Mouse (Mus musculus) MEL (cell line): Measurements from ENCODE around the gene Serpinf1. TPM values are rescaled to one million over a fixed set of nuclear protein-coding genes. Genes with fewer than 3 reads are reported as not detected.

Experiments used
- DNase-seq: peaks from one replicate; pipeline ENCODE4 v3.0.0; 2011; ENCODE audit warnings: low read depth, low spot score
- H3K27ac ChIP-seq: 2 replicates; pipeline ENCODE4 v1.5.1; 2012; ENCODE audit warnings: low read depth, mild to moderate bottlenecking, control low read depth, low read length, moderate library complexity; ENCODE audit not compliant: control insufficient read depth
- H3K27me3 ChIP-seq, 2 experiments: fragments of 150-350 bp in 1 of 2; sonication (generic) in 1 of 2; 2 replicates each; pipeline ENCODE4 v1.6.1; 2012; ENCODE audit warnings: low read length in 2 of 2, mild to moderate bottlenecking in 2 of 2, improper control_type of control experiment in 1 of 2, moderate library complexity in 1 of 2; ENCODE audit not compliant: insufficient read depth in 2 of 2, control insufficient read depth in 1 of 2
- H3K36me3 ChIP-seq, 2 experiments: 2 replicates each; pipeline ENCODE4 v1.6.1; 2012 to 2014; ENCODE audit warnings: low read length in 2 of 2, improper control_type of control experiment in 1 of 2, inconsistent platforms in 1 of 2, mild to moderate bottlenecking in 1 of 2; ENCODE audit not compliant: insufficient read depth in 2 of 2, control insufficient read depth in 1 of 2
- H3K4me1 ChIP-seq, 2 experiments: fragments of 150-350 bp in 1 of 2; sonication (generic) in 1 of 2; 2 replicates each; pipeline ENCODE4 v1.6.1; 2012; ENCODE audit warnings: low read length in 2 of 2, improper control_type of control experiment in 1 of 2, mild to moderate bottlenecking in 1 of 2; ENCODE audit not compliant: insufficient read depth in 2 of 2, control insufficient read depth in 1 of 2
- H3K4me3 ChIP-seq, 2 experiments: fragments of 150-350 bp in 1 of 2; sonication (generic) in 1 of 2; 2 replicates each; pipeline ENCODE4 v1.5.1; 2012; ENCODE audit warnings: low read depth in 2 of 2, low read length in 2 of 2, mild to moderate bottlenecking in 2 of 2, moderate library complexity in 2 of 2, control low read depth in 1 of 2, improper control_type of control experiment in 1 of 2; ENCODE audit not compliant: control insufficient read depth in 1 of 2, insufficient read depth in 1 of 2
- H3K79me2 ChIP-seq: 2 replicates; pipeline ENCODE4 v1.6.1; 2012; ENCODE audit warnings: mild to moderate bottlenecking, low read length, moderate library complexity; ENCODE audit not compliant: control insufficient read depth, poor library complexity, insufficient read depth
- H3K9ac ChIP-seq: 2 replicates; pipeline ENCODE4 v1.6.1; 2012; ENCODE audit warnings: low read depth, mild to moderate bottlenecking, control low read depth, low read length, moderate library complexity; ENCODE audit not compliant: control insufficient read depth, poor library complexity, severe bottlenecking
- H3K9me3 ChIP-seq: fragments of 150-350 bp; sonication (generic); replicated peaks from 2 replicates; pipeline ENCODE4 v1.6.1; 2012; ENCODE audit warnings: mild to moderate bottlenecking, low read length, improper control_type of control experiment, moderate library complexity; ENCODE audit not compliant: insufficient read depth
- CTCF ChIP-seq, 3 experiments: IDR thresholded peaks in 2 of 3; conservative IDR thresholded peaks in 1 of 3; 2 replicates each; pipeline ENCODE4 v1.5.1; 2011 to 2012; ENCODE audit warnings: low read length in 3 of 3, low read depth in 2 of 3, mild to moderate bottlenecking in 2 of 3, improper control_type of control experiment in 1 of 3, inconsistent platforms in 1 of 3, mixed read lengths in 1 of 3, moderate library complexity in 1 of 3; ENCODE audit not compliant: control insufficient read depth in 1 of 3, insufficient read depth in 1 of 3, poor library complexity in 1 of 3, severe bottlenecking in 1 of 3
- ELF1 ChIP-seq: IDR thresholded peaks from 2 replicates; pipeline ENCODE4 v1.6.1; 2014; ENCODE audit warnings: low read depth, mild to moderate bottlenecking, inconsistent platforms, low read length, improper control_type of control experiment, moderate library complexity
- EP300 ChIP-seq, 2 experiments: IDR thresholded peaks; 2 replicates each; pipeline ENCODE4 v1.6.1; 2011; ENCODE audit warnings: improper control_type of control experiment in 2 of 2, low read length in 2 of 2, low read depth in 1 of 2, mild to moderate bottlenecking in 1 of 2
- ETS1 ChIP-seq: IDR thresholded peaks from 2 replicates; pipeline ENCODE4 v1.6.1; 2012; ENCODE audit warnings: low read depth, mild to moderate bottlenecking, inconsistent platforms, low read length, improper control_type of control experiment, moderate library complexity
- GABPA ChIP-seq: IDR thresholded peaks from 2 replicates; pipeline ENCODE4 v1.6.1; 2012; ENCODE audit warnings: low read depth, mild to moderate bottlenecking, inconsistent platforms, low read length, improper control_type of control experiment, moderate library complexity
- GATA1 ChIP-seq: IDR thresholded peaks from 2 replicates; pipeline ENCODE4 v1.6.1; 2011; ENCODE audit warnings: low read depth, low read length, improper control_type of control experiment
- HCFC1 ChIP-seq: IDR thresholded peaks from 2 replicates; pipeline ENCODE4 v1.6.1; 2012; ENCODE audit warnings: low read depth, mild to moderate bottlenecking, inconsistent platforms, low read length, improper control_type of control experiment, moderate library complexity
- JUND ChIP-seq: IDR thresholded peaks from 2 replicates; pipeline ENCODE4 v1.6.1; 2011; ENCODE audit warnings: low read depth, mild to moderate bottlenecking, improper control_type of control experiment, low read length
- KAT2A ChIP-seq: conservative IDR thresholded peaks from 2 replicates; pipeline ENCODE4 v1.6.1; 2012; ENCODE audit warnings: low read depth, low read length, improper control_type of control experiment, inconsistent platforms
- MAFK ChIP-seq: IDR thresholded peaks from 2 replicates; pipeline ENCODE4 v1.6.1; 2011; ENCODE audit warnings: low read depth, mild to moderate bottlenecking, low read length, improper control_type of control experiment, borderline replicate concordance
- MXI1 ChIP-seq: IDR thresholded peaks from 2 replicates; pipeline ENCODE4 v1.6.1; 2011; ENCODE audit warnings: mild to moderate bottlenecking, low read depth, low read length, improper control_type of control experiment
- MYB ChIP-seq: IDR thresholded peaks from 2 replicates; pipeline ENCODE4 v1.6.1; 2011; ENCODE audit warnings: mild to moderate bottlenecking, low read depth, low read length, improper control_type of control experiment
- MYC ChIP-seq: IDR thresholded peaks from 2 replicates; pipeline ENCODE4 v1.6.1; 2011; ENCODE audit warnings: low read depth, mild to moderate bottlenecking, low read length, improper control_type of control experiment, moderate library complexity
- NELFE ChIP-seq: IDR thresholded peaks from 2 replicates; pipeline ENCODE4 v1.6.1; 2011; ENCODE audit warnings: low read depth, low read length, improper control_type of control experiment
- POLR2AphosphoS2 ChIP-seq: IDR thresholded peaks from 2 replicates; pipeline ENCODE4 v1.6.1; 2011; ENCODE audit warnings: low read length, improper control_type of control experiment
- POLR2AphosphoS5 ChIP-seq: IDR thresholded peaks from 2 replicates; pipeline ENCODE4 v1.6.1; 2012; ENCODE audit warnings: low read depth, borderline replicate concordance, mild to moderate bottlenecking, inconsistent platforms, low read length, moderate library complexity, mixed read lengths
- SMC3 ChIP-seq: IDR thresholded peaks from 2 replicates; pipeline ENCODE4 v1.6.1; 2011; ENCODE audit warnings: low read depth, low read length, improper control_type of control experiment
- TBP ChIP-seq: IDR thresholded peaks from 2 replicates; pipeline ENCODE4 v1.8.0; 2011; ENCODE audit warnings: low read depth, low read length, improper control_type of control experiment
- TCF12 ChIP-seq: IDR thresholded peaks from 2 replicates; pipeline ENCODE4 v1.6.1; 2014; ENCODE audit warnings: low read depth, mild to moderate bottlenecking, inconsistent platforms, low read length, improper control_type of control experiment, moderate library complexity
- USF1 ChIP-seq: IDR thresholded peaks from 2 replicates; pipeline ENCODE4 v1.6.1; 2014; ENCODE audit warnings: low read depth, mild to moderate bottlenecking, inconsistent platforms, low read length, improper control_type of control experiment, moderate library complexity
- USF2 ChIP-seq, 2 experiments: IDR thresholded peaks; 2 replicates each; pipeline ENCODE4 v1.6.1; 2011 to 2012; ENCODE audit warnings: improper control_type of control experiment in 2 of 2, low read length in 2 of 2, borderline replicate concordance in 1 of 2, inconsistent platforms in 1 of 2, low read depth in 1 of 2, mild to moderate bottlenecking in 1 of 2; ENCODE audit not compliant: insufficient read depth in 1 of 2
- ZKSCAN1 ChIP-seq: IDR thresholded peaks from 2 replicates; pipeline ENCODE4 v1.6.1; 2012; ENCODE audit warnings: low read depth, mild to moderate bottlenecking, inconsistent platforms, low read length, improper control_type of control experiment, moderate library complexity
- ZNF384 ChIP-seq: IDR thresholded peaks from 2 replicates; pipeline ENCODE4 v1.6.1; 2012; ENCODE audit warnings: low read depth, mild to moderate bottlenecking, inconsistent platforms, low read length, improper control_type of control experiment
- polyA plus RNA-seq, 2 experiments: library from polyadenylated mRNA; stranded (reverse) in 1 of 2; unstranded in 1 of 2; fragments of >175 nt in 1 of 2; fragments of >200 nt in 1 of 2; gene quantifications; 2 replicates each; pipeline versions ENCODE4 v1.2.1 to v1.2.4; 2012; ENCODE audit warnings: low replicate concordance in 2 of 2, low read depth in 1 of 2; ENCODE audit not compliant: insufficient read length in 2 of 2, insufficient read depth in 1 of 2, missing spikeins in 1 of 2
- total RNA-seq: library from RNA; depleted of rRNA; stranded (reverse); fragments of 300-350 nt; gene quantifications from 2 replicates; pipeline ENCODE4 v1.2.3, GENCODE M21; 2012

Serpinf1 gene
- total and polyA plus RNA-seq, 3 experiments = 0.36 TPM; not detected in 2

- H3K4me1 ChIP-seq = no peaks in the 10 kb centered on the region
- no peaks in the 10 kb centered on the region for H3K9me3 ChIP-seq
- no peak overlapping the region for H3K27ac ChIP-seq
- H3K9ac ChIP-seq = no peak overlapping the region
- no peak overlapping the region for H3K4me3 ChIP-seq
- TF ChIP-seq GATA1 (no peak), NELFE (no peak), GABPA (no peak), POLR2AphosphoS2 (no peak), TCF12 (no peak), ELF1 (no peak), ETS1 (no peak), MYB (no peak), USF1 (no peak), KAT2A (no peak), JUND (no peak), SMC3 (no peak), ZKSCAN1 (no peak), TBP (no peak), USF2 (IDR thresholded peaks at IDR 0.05; ENCODE audit: borderline replicate concordance in 1 of 2, insufficient read depth in 1 of 2, low read depth in 1 of 2, low read length in 2 of 2) (no peak), EP300 (IDR thresholded peaks at IDR 0.05; ENCODE audit: low read depth in 1 of 2, low read length in 2 of 2) (no peak), MAFK (no peak), CTCF (IDR thresholded peaks at IDR 0.05 in 2 of 3, conservative IDR thresholded peaks at IDR 0.05 in 1 of 3; ENCODE audit: control insufficient read depth in 1 of 3, insufficient read depth in 1 of 3, low read depth in 2 of 3, low read length in 3 of 3, poor library complexity in 1 of 3, severe bottlenecking in 1 of 3) (no peak), MYC (no peak)
- no peak for DNase-seq
- H3K79me2 ChIP-seq = no peaks in the 10 kb centered on the region
- no peaks in the 10 kb centered on the region for H3K36me3 ChIP-seq
- H3K27me3 ChIP-seq = no peaks in the 10 kb centered on the region
These were observed 25.0 kb downstream of the Serpinf1 start for GRCm38 (mm10) chr11:75397452-75397851.

- no peak overlapping the region for H3K4me3 ChIP-seq
- DNase-seq = no peak
- no peak overlapping the region for H3K9ac ChIP-seq
- TF ChIP-seq ZNF384 (no peak), GATA1 (no peak), HCFC1 (no peak), MXI1 (no peak), POLR2AphosphoS5 (no peak)
- no peak overlapping the region for H3K27ac ChIP-seq
- no peaks in the 10 kb centered on the region for H3K4me1 ChIP-seq
- H3K36me3 ChIP-seq = no peaks in the 10 kb centered on the region
- H3K27me3 ChIP-seq = no peaks in the 10 kb centered on the region
- no peaks in the 10 kb centered on the region for H3K9me3 ChIP-seq
- H3K79me2 ChIP-seq = no peaks in the 10 kb centered on the region
These were observed 26.9 kb downstream of the Serpinf1 start for GRCm38 (mm10) chr11:75395611-75396010.
